Mouse (Mus musculus): Measurements from ENCODE around the gene Hunk.

DNA sequence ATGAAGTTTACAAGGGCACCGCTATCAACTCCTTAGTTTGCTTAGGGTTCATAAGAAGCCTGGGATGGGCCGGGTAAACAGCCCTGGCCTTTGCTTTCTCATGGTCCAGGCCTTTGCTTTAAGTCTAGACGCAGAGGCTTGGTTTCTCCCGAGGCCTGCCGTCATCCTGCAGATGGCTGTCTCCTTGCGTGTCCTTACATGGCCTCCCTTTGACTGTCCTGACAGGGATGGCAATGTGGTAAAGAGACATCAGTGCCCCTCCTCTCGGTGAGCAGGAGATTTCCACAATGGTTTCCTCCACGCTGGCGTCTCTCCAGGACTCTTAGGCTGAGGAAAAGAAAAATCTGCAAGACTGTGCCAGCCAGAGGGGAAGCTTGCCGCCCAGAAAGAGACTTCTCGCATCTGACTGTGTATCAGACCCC lies 36.3 kb downstream of the Hunk start:
- TF ChIP-seq CTCF (IDR thresholded peaks at IDR 0.05; ENCODE audit: control insufficient read depth, insufficient read depth, insufficient replicate concordance, low read depth, low read length) = no peak
- no peak for TF ChIP-seq POLR2A (IDR thresholded peaks at IDR 0.05; ENCODE audit: control insufficient read depth, low read depth, low read length)
